Comparison of ENCODE assay signal across 10 mouse cellular contexts in genomic region chr17:43990957-43991383, GRCm38 (mm10).
A peak's percentile ranks its signal among the peaks of the same experiment; 100 is the strongest.
DNase-seq lines count a peak whose midpoint lies in the region; ATAC-seq and TF ChIP-seq lines count a peak whose summit lies in the region.
"Had no signal": no experiment of that assay in that cellular context is flagged by ENCODE, and none has a peak within 500 bp of the region (broad histone marks: within the 10 kb centered on the region; RNA-seq: fewer than 3 reads in every experiment).

No protein-coding gene starts in this region.

- H3K36me3 ChIP-seq in forebrain, postnatal 0 days (ENCODE audit: insufficient read depth): no peaks in the 10 kb centered on the region
- H3K36me3 ChIP-seq in limb, embryonic 13.5 days: no peaks in the 10 kb centered on the region

- no peaks in the 10 kb centered on the region for H3K27me3 ChIP-seq in forebrain, postnatal 0 days (ENCODE audit: insufficient read depth, low read length)
- H3K27me3 ChIP-seq in limb, embryonic 13.5 days: no peaks in the 10 kb centered on the region

- H3K4me3 ChIP-seq in forebrain, postnatal 0 days (ENCODE audit: low read depth, low read length): no peak overlapping the region
- no peak overlapping the region for H3K4me3 ChIP-seq in limb, embryonic 13.5 days

- H3K9me3 ChIP-seq in forebrain, postnatal 0 days (ENCODE audit: low read length): no peaks in the 10 kb centered on the region
- no peaks in the 10 kb centered on the region; the same call in 1 of the 2 replicates for H3K9me3 ChIP-seq in limb, embryonic 13.5 days

- TF ChIP-seq CTCF in forebrain, postnatal 0 days (IDR thresholded peaks at IDR 0.05; ENCODE audit: low read depth): no peak

- WGBS in forebrain, postnatal 0 days: 54% methylated on average over 10 of the region's 10 CpGs
- 10% methylated on average over 10 of the region's 10 CpGs for WGBS in limb, embryonic 13.5 days

- ATAC-seq in forebrain, postnatal 0 days: peak; percentile 64
- ATAC-seq in limb, embryonic 13.5 days (ENCODE audit: low FRiP score, low read depth): peak; percentile 69; the same call in 1 of the 2 replicates

- H3K4me2 ChIP-seq in forebrain, postnatal 0 days (ENCODE audit: low read depth): no peak overlapping the region
- peak overlapping the region; percentile 44 for H3K4me2 ChIP-seq in limb, embryonic 13.5 days (replicated peaks)

- peak; percentile 73 for DNase-seq in 3T3-L1 (ENCODE audit: low read depth, low spot score)
- peak; percentile 30 for DNase-seq in MN1 (ENCODE audit: low spot score)
- peak; percentile 37 for DNase-seq in forebrain, postnatal 0 days
- DNase-seq in urinary bladder, postnatal 14 days (ENCODE audit: low spot score): no peak
- DNase-seq in adrenal gland, postnatal 25 days: no peak
- DNase-seq in kidney, adult 9 months: no peak
- DNase-seq: gastrocnemius, postnatal 10 days; lung, postnatal 10 days; thymus, adult 2 months had no signal

- peaks cover 5% of the 10 kb centered on the region; the same call in 1 of the 2 replicates for H3K4me1 ChIP-seq in forebrain, postnatal 0 days (ENCODE audit: insufficient read depth)
- H3K4me1 ChIP-seq in limb, embryonic 13.5 days: peaks cover 20% of the 10 kb centered on the region

- H3K27ac ChIP-seq in forebrain, postnatal 0 days (ENCODE audit: low read depth, low read length): no peak overlapping the region
- 0 out of 2 replicates have a peak overlapping the region, but pooled peaks have one; percentile 6 for H3K27ac ChIP-seq in limb, embryonic 13.5 days

- H3K9ac ChIP-seq in forebrain, postnatal 0 days: no peak overlapping the region
- peak overlapping the region; percentile 8; the same call in 1 of the 2 replicates for H3K9ac ChIP-seq in limb, embryonic 13.5 days

Comparison
In these comparisons a context has a peak if more than half of its experiments do, and no peak if none do; other contexts are left out.
1. DNase-seq: peak in 3T3-L1 (single experiment), MN1 (single experiment) and forebrain, postnatal 0 days (single experiment); none in urinary bladder, postnatal 14 days (single experiment), adrenal gland, postnatal 25 days (single experiment) and kidney, adult 9 months (single experiment).